In genomic region chr13:5778443-5779171, GRCm38 (mm10) we compare ENCODE assay signal across 16 mouse cellular contexts.
DNase-seq lines count a peak whose midpoint lies in the region; ATAC-seq and TF ChIP-seq lines count a peak whose summit lies in the region.
"Had no signal": no experiment of that assay in that cellular context is flagged by ENCODE, and none has a peak within 500 bp of the region (broad histone marks: within the 10 kb centered on the region; RNA-seq: fewer than 3 reads in every experiment).

No protein-coding gene starts in this region.

- TF ChIP-seq POLR2A in MEL (IDR thresholded peaks at IDR 0.05; ENCODE audit: control insufficient read depth in 1 of 2, insufficient read depth in 1 of 2, low read depth in 1 of 2, low read length in 2 of 2, poor library complexity in 1 of 2), result no peak

- H3K27ac ChIP-seq in hindbrain, embryonic 15.5 days (replicated peaks), result no peak overlapping the region
- no peak overlapping the region for H3K27ac ChIP-seq in hindbrain, embryonic 13.5 days
- H3K27ac ChIP-seq in MEL (ENCODE audit: control insufficient read depth, low read depth, low read length) (peak overlapping the region; percentile 34; the same call in 1 of the 2 replicates), macrophage (peak overlapping the region; percentile 86)
- no peak overlapping the region for H3K27ac ChIP-seq in limb, embryonic 10.5 days
- H3K27ac ChIP-seq: heart, embryonic 15.5 days had no signal

- peak; percentile 20 for DNase-seq in A20 (ENCODE audit: low read depth, low spot score)
- DNase-seq in MEL (ENCODE audit: low read depth, low spot score), result peak; percentile 48
- no peak for DNase-seq in adrenal gland, adult (ENCODE audit: inconsistent age in 2 of 2, low spot score in 1 of 2)
- DNase-seq in limb, embryonic 10.5 days (ENCODE audit: low spot score), result no peak
- DNase-seq in c-Kit-positive CD71-positive TER-119-positive erythroid progenitor cells, embryonic 14.5 days (ENCODE audit: low spot score), result no peak
- DNase-seq: cerebellum, postnatal 25 days; gastrocnemius, postnatal 36 days; kidney, postnatal 25 days; layer of hippocampus, postnatal 36 days; liver, postnatal 0 days; thymus, adult 18-20 months had no signal

- TF ChIP-seq CTCF in MEL (IDR thresholded peaks at IDR 0.05 in 2 of 3, conservative IDR thresholded peaks at IDR 0.05 in 1 of 3; ENCODE audit: control insufficient read depth in 1 of 3, insufficient read depth in 1 of 3, low read depth in 2 of 3, low read length in 3 of 3, poor library complexity in 1 of 3, severe bottlenecking in 1 of 3), result no peak

- H3K36me3 ChIP-seq in hindbrain, embryonic 15.5 days, result no peaks in the 10 kb centered on the region
- H3K36me3 ChIP-seq in hindbrain, embryonic 13.5 days, result no peaks in the 10 kb centered on the region
- peaks cover 0 to 20% of the 10 kb centered on the region in 2 experiments; a peak in 2 of 4 replicates for H3K36me3 ChIP-seq in MEL (ENCODE audit: control insufficient read depth in 1 of 2, insufficient read depth in 2 of 2, low read length in 2 of 2)
- no peaks in the 10 kb centered on the region for H3K36me3 ChIP-seq in macrophage (ENCODE audit: inconsistent target)
- H3K36me3 ChIP-seq in limb, embryonic 10.5 days, result no peaks in the 10 kb centered on the region
- H3K36me3 ChIP-seq: heart, embryonic 15.5 days had no signal

- H3K9ac ChIP-seq in hindbrain, embryonic 15.5 days, result no peak overlapping the region
- no peak overlapping the region for H3K9ac ChIP-seq in hindbrain, embryonic 13.5 days
- H3K9ac ChIP-seq in MEL (ENCODE audit: control insufficient read depth, low read depth, low read length, poor library complexity, severe bottlenecking), result no peak overlapping the region
- H3K9ac ChIP-seq: heart, embryonic 15.5 days; liver, postnatal 0 days had no signal

- H3K27me3 ChIP-seq in hindbrain, embryonic 15.5 days, result no peaks in the 10 kb centered on the region
- no peaks in the 10 kb centered on the region for H3K27me3 ChIP-seq in hindbrain, embryonic 13.5 days
- H3K27me3 ChIP-seq in MEL (ENCODE audit: control insufficient read depth in 1 of 2, insufficient read depth in 2 of 2, low read length in 2 of 2), result no peaks in the 10 kb centered on the region; a peak in 1 of 4 replicates
- H3K27me3 ChIP-seq in limb, embryonic 10.5 days (ENCODE audit: low read depth, poor library complexity, severe bottlenecking), result no peaks in the 10 kb centered on the region
- H3K27me3 ChIP-seq: heart, embryonic 15.5 days had no signal

- no peaks in the 10 kb centered on the region for H3K4me1 ChIP-seq in hindbrain, embryonic 15.5 days (replicated peaks)
- no peaks in the 10 kb centered on the region for H3K4me1 ChIP-seq in hindbrain, embryonic 13.5 days (replicated peaks)
- H3K4me1 ChIP-seq in MEL (ENCODE audit: control insufficient read depth in 1 of 2, insufficient read depth in 2 of 2, low read length in 2 of 2), result peaks cover 7 to 10% of the 10 kb centered on the region in 2 experiments
- H3K4me1 ChIP-seq in limb, embryonic 10.5 days, result no peaks in the 10 kb centered on the region
- H3K4me1 ChIP-seq: heart, embryonic 15.5 days had no signal

- H3K79me2 ChIP-seq in MEL (ENCODE audit: control insufficient read depth, insufficient read depth, low read length, poor library complexity) (no peaks in the 10 kb centered on the region), macrophage (ENCODE audit: inconsistent target) (no peaks in the 10 kb centered on the region)

- H3K4me3 ChIP-seq in hindbrain, embryonic 15.5 days, result no peak overlapping the region
- H3K4me3 ChIP-seq in hindbrain, embryonic 13.5 days, result no peak overlapping the region
- H3K4me3 ChIP-seq in MEL (ENCODE audit: control insufficient read depth in 1 of 2, insufficient read depth in 1 of 2, low read depth in 2 of 2, low read length in 2 of 2) (peak overlapping the region in 1 of 2 experiments; percentile 36; a peak in 1 of 4 replicates), macrophage (ENCODE audit: inconsistent target) (no peak overlapping the region)
- H3K4me3 ChIP-seq in limb, embryonic 10.5 days, result no peak overlapping the region
- H3K4me3 ChIP-seq: heart, embryonic 15.5 days had no signal

- TF ChIP-seq EP300 in MEL (IDR thresholded peaks at IDR 0.05; ENCODE audit: low read depth in 1 of 2, low read length in 2 of 2), result peak; percentile 59 to 74; a peak in 3 of 4 replicates

- 62% methylated on average over 5 of the region's 5 CpGs for WGBS in hindbrain, embryonic 15.5 days
- 64% methylated on average over 5 of the region's 5 CpGs for WGBS in hindbrain, embryonic 13.5 days
- 19% methylated on average over 5 of the region's 5 CpGs for WGBS in macrophage (ENCODE audit: missing documents)
- 77% methylated on average over 5 of the region's 5 CpGs for whole genome bisulfite sequencing in limb, embryonic 10.5 days

- ATAC-seq in hindbrain, embryonic 15.5 days (ENCODE audit: low FRiP score, low read depth), result no peak
- no peak for ATAC-seq in hindbrain, embryonic 13.5 days (ENCODE audit: low FRiP score)
- ATAC-seq: intestine, embryonic 16.5 days; liver, postnatal 0 days had no signal

- H3K4me2 ChIP-seq in hindbrain, embryonic 15.5 days, result peak overlapping the region; percentile 15; the same call in 1 of the 2 replicates
- no peak overlapping the region for H3K4me2 ChIP-seq in hindbrain, embryonic 13.5 days
- H3K4me2 ChIP-seq: heart, embryonic 15.5 days had no signal

- H3K9me3 ChIP-seq in hindbrain, embryonic 15.5 days, result no peaks in the 10 kb centered on the region
- H3K9me3 ChIP-seq in hindbrain, embryonic 13.5 days, result no peaks in the 10 kb centered on the region
- no peaks in the 10 kb centered on the region for H3K9me3 ChIP-seq in MEL (replicated peaks; ENCODE audit: insufficient read depth, low read length)
- H3K9me3 ChIP-seq in limb, embryonic 10.5 days (replicated peaks), result no peaks in the 10 kb centered on the region
- H3K9me3 ChIP-seq: heart, embryonic 15.5 days had no signal

- TF ChIP-seq RAD21 in MEL (IDR thresholded peaks at IDR 0.05; ENCODE audit: low read depth, low read length), result no peak

TF ChIP-seq in MEL, 35 proteins besides CTCF, POLR2A, EP300 and RAD21:
- TF ChIP-seq MYB (IDR thresholded peaks at IDR 0.05; ENCODE audit: low read depth, low read length) (0 out of 2 replicates have a peak, but pooled peaks have one; percentile 27), GATA1 (IDR thresholded peaks at IDR 0.05; ENCODE audit: low read depth, low read length) (peak; percentile 60), RCOR1 (IDR thresholded peaks at IDR 0.05; ENCODE audit: low read depth, low read length) (peak; percentile 80), POLR2AphosphoS2 (IDR thresholded peaks at IDR 0.05; ENCODE audit: low read length) (no peak), TCF12 (IDR thresholded peaks at IDR 0.05; ENCODE audit: low read depth, low read length) (peak; percentile 40; the same call in 1 of the 2 replicates), NRF1 (IDR thresholded peaks at IDR 0.05; ENCODE audit: insufficient read depth, low read depth, low read length, poor library complexity, severe bottlenecking) (no peak), ZKSCAN1 (IDR thresholded peaks at IDR 0.05; ENCODE audit: low read depth, low read length) (no peak), UBTF (IDR thresholded peaks at IDR 0.05; ENCODE audit: borderline replicate concordance, insufficient read depth, low read depth, low read length) (no peak), BHLHE40 (IDR thresholded peaks at IDR 0.05; ENCODE audit: borderline replicate concordance, low read depth, low read length) (no peak), SMC3 (IDR thresholded peaks at IDR 0.05; ENCODE audit: low read depth, low read length) (no peak), MYC (IDR thresholded peaks at IDR 0.05; ENCODE audit: low read depth, low read length) (no peak), MXI1 (IDR thresholded peaks at IDR 0.05; ENCODE audit: low read depth, low read length) (no peak), CHD2 (IDR thresholded peaks at IDR 0.05; ENCODE audit: low read length) (no peak), USF1 (IDR thresholded peaks at IDR 0.05; ENCODE audit: low read depth, low read length) (no peak), E2F4 (IDR thresholded peaks at IDR 0.05; ENCODE audit: borderline replicate concordance, low read depth, low read length) (no peak), ZNF384 (IDR thresholded peaks at IDR 0.05; ENCODE audit: low read depth, low read length) (no peak), ELF1 (IDR thresholded peaks at IDR 0.05; ENCODE audit: low read depth, low read length) (no peak), ETS1 (IDR thresholded peaks at IDR 0.05; ENCODE audit: low read depth, low read length) (peak; percentile 32; the same call in 1 of the 2 replicates)

Comparison
In these comparisons a context has a peak if more than half of its experiments do, and no peak if none do; other contexts are left out.
1. H3K27ac ChIP-seq: peak in MEL (single experiment) and macrophage (single experiment); none in hindbrain, embryonic 15.5 days (single experiment), hindbrain, embryonic 13.5 days (single experiment) and limb, embryonic 10.5 days (single experiment).
2. DNase-seq: peak in A20 (single experiment) and MEL (single experiment); none in adrenal gland, adult (0 of 2), limb, embryonic 10.5 days (single experiment) and c-Kit-positive CD71-positive TER-119-positive erythroid progenitor cells, embryonic 14.5 days (single experiment).